Mouse (Mus musculus) heart, embryonic 11.5 days (tissue): ENCODE results near the gene BC117090. TPM values are rescaled to one million over a fixed set of nuclear protein-coding genes. Genes with fewer than 3 reads are reported as not detected.
"Not testable (repeated sequence)": the region's sequence is repeated elsewhere in the genome, so short reads cannot be mapped to it uniquely, and the experiment has no call there.

Source experiments
- ATAC-seq: fragments of 200-750 bp; cut with Nextera tagmentation; replicated peaks from 2 replicates; pipeline ENCODE4 v1.8.0; 2017; ENCODE audit warnings: moderate library complexity; ENCODE audit not compliant: insufficient number of reproducible peaks, low FRiP score, low TSS enrichment
- H3K27ac ChIP-seq: fragments of 300-500 bp; sonication (generic); 2 replicates; pipeline ENCODE4 v1.5.1; 2014; ENCODE audit warnings: mild to moderate bottlenecking, low read depth, low read length
- H3K27me3 ChIP-seq: fragments of 300-500 bp; sonication (generic); 2 replicates; pipeline ENCODE4 v1.6.1; 2014; ENCODE audit warnings: mild to moderate bottlenecking, low read length, mixed read lengths; ENCODE audit not compliant: control insufficient read depth, insufficient read depth
- H3K36me3 ChIP-seq: fragments of 300-500 bp; sonication (generic); 2 replicates; pipeline ENCODE4 v1.6.1; 2014; ENCODE audit warnings: mild to moderate bottlenecking, low read length, moderate library complexity, mixed read lengths; ENCODE audit not compliant: control insufficient read depth, insufficient read depth
- H3K4me1 ChIP-seq: fragments of 300-500 bp; sonication (generic); 2 replicates; pipeline ENCODE4 v1.6.1; 2014; ENCODE audit warnings: low read length; ENCODE audit not compliant: control insufficient read depth, insufficient read depth
- H3K4me2 ChIP-seq: fragments of 300-500 bp; sonication (generic); 2 replicates; pipeline ENCODE4 v1.6.1; 2014; ENCODE audit warnings: mild to moderate bottlenecking, moderate library complexity
- H3K4me3 ChIP-seq: fragments of 300-500 bp; sonication (generic); 2 replicates; pipeline ENCODE4 v1.5.1; 2014; ENCODE audit warnings: low read depth, low read length
- H3K9ac ChIP-seq: fragments of 300-500 bp; sonication (generic); 2 replicates; pipeline ENCODE4 v1.6.1; 2014; ENCODE audit warnings: mild to moderate bottlenecking, low read depth, low read length, moderate library complexity
- H3K9me3 ChIP-seq: fragments of 300-500 bp; sonication (generic); replicated peaks from 2 replicates; pipeline ENCODE4 v1.6.1; 2016; ENCODE audit warnings: low read length; ENCODE audit not compliant: control insufficient read depth
- WGBS: fragments of 180-500 bp; shearing (Covaris S2); extraction: QIAGEN DNeasy Blood & Tissue Kit; methylation state at CpG from one replicate; pipeline ENCODE4 v1.1.7; 2014; ENCODE audit not compliant: insufficient replicate concordance; 5-methylcytosine and 5-hydroxymethylcytosine counted together
- polyA plus RNA-seq: library from polyadenylated mRNA; unstranded; fragments of >200 nt; fragmentation: Nextera tagmentation; extraction: Ambion mirVana; gene quantifications from 2 replicates; pipeline ENCODE4 v1.2.1, GENCODE M21; 2014

BC117090 gene
- not detected in 2 replicates for polyA plus RNA-seq

DNA sequence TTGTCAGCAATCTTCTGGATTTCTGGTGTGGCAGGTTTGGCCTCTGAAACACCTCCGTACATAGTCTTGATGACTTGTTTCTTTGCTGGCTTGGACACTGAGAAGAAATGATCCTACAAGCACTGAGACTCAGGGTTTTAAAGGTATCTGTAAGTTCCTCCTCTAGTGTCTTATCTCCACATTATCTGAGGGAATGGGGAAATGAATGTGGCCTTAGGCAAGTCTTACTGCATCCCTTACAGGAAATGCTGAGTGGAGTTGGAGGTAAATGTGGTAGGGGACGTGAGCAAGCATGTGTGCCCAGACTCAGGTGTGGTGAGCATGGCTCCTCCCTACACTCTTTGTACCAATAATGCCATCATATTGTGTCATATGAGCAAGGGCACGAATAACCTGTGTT lies at the start of gene BC117090:
Gene BC117090 (minus strand): TSS at position 101 of the 400 bp plus-strand sequence.
- Histone ChIP-seq H3K36me3 (no peaks in the 10 kb centered on the region), H3K4me2 (no peak within 1 kb of the TSS), H3K9me3 (no peaks in the 10 kb centered on the region), H3K27me3 (no peaks in the 10 kb centered on the region), H3K4me1 (no peaks in the 10 kb centered on the region), H3K27ac (no peak within 1 kb of the TSS), H3K9ac (no peak within 1 kb of the TSS), H3K4me3 (no peak within 1 kb of the TSS)
- ATAC-seq = no peak
- WGBS = 66% methylated on average over 3 of the region's 3 CpGs

DNA sequence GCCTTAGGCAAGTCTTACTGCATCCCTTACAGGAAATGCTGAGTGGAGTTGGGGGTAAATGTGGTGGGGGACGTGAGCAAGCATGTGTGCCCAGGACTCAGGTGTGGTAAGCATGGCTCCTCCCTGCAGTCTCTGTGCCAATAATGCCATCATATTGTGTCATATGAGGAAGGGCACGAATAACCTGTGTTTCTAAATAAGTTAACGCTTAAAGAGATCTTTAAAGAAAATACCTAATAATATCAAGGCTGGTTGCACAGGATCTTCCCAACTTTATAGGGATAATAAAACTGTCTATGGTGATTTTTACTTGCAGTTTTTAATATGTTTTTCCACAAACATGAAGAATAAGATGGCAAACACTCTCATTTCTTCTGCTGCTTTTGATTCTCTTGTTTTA lies 33.5 kb upstream of the BC117090 start, which contains the start of gene BC100530:
Gene BC100530 (minus strand): TSS at position 101 of the 400 bp plus-strand sequence.
- H3K27me3 ChIP-seq, H3K4me3 ChIP-seq, H3K36me3 ChIP-seq, H3K9ac ChIP-seq, H3K27ac ChIP-seq, ATAC-seq, H3K9me3 ChIP-seq, H3K4me1 ChIP-seq, H3K4me2 ChIP-seq: not testable (repeated sequence)
- 69% methylated on average over 3 of the region's 3 CpGs for WGBS

- ATAC-seq = no peak
- H3K4me2 ChIP-seq = no peak overlapping the region
- H3K27me3 ChIP-seq = no peaks in the 10 kb centered on the region
- H3K27ac ChIP-seq = no peak overlapping the region
- H3K36me3 ChIP-seq = no peaks in the 10 kb centered on the region
- no peak overlapping the region for H3K4me3 ChIP-seq
- H3K9ac ChIP-seq = no peak overlapping the region
- H3K4me1 ChIP-seq = no peaks in the 10 kb centered on the region
- no peaks in the 10 kb centered on the region for H3K9me3 ChIP-seq
- 71% methylated on average over 2 of the region's 2 CpGs for WGBS
These were observed 3.0 kb upstream of the BC117090 start for GRCm38 (mm10) chr16:36337171-36337570.

- no peaks in the 10 kb centered on the region for H3K4me1 ChIP-seq
- H3K27ac ChIP-seq = no peak overlapping the region
- H3K9me3 ChIP-seq = no peaks in the 10 kb centered on the region
- H3K9ac ChIP-seq = no peak overlapping the region
- no peak for ATAC-seq
- no peaks in the 10 kb centered on the region for H3K36me3 ChIP-seq
- no peak overlapping the region for H3K4me2 ChIP-seq
- no peaks in the 10 kb centered on the region for H3K27me3 ChIP-seq
- no peak overlapping the region for H3K4me3 ChIP-seq
These were observed 14.8 kb downstream of the BC117090 start for GRCm38 (mm10) chr16:36319286-36319685.

DNA sequence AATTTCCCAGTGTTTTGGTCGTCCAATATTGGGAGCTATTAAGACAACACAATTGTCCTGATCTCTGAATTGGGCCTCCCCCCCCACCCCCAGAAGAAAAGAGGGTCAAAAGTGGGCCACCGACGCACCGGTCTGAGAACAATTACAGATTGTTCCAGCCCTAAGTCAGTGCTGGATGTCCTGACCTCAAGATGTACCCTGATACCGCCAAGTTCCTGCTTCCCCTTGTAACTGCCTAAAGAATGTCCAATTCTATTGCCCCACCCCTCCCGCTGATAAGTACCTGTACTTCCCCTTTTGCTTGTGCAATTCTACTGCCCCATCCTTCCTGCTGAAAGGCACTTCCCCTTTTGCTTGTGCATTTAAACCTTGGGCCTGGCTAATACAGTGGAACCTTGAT lies 18.0 kb downstream of the BC117090 start:
- H3K9ac ChIP-seq, ATAC-seq, H3K27me3 ChIP-seq, H3K4me3 ChIP-seq, H3K27ac ChIP-seq, H3K36me3 ChIP-seq, H3K4me1 ChIP-seq, H3K9me3 ChIP-seq, H3K4me2 ChIP-seq: not testable (repeated sequence)
- WGBS = 80% methylated on average over 6 of the region's 6 CpGs

DNA sequence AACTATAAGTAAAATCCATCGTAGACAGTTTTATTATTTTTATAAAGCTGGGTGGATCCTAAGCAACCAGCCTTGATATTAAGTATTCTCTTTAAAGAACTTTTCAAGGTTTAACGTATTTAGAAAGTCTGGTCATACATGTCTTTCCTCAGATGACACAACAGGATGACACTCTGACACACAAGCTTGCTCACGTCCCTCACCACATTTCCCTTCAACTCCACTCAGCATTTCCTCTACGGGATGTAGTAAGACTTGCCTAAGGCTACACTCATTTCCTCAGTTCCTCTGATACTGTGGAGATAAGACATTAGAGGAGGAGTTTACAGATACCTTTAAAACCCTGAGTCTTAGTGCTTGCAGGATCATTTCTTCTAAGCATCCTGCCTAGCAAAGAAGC lies 26.5 kb downstream of the BC117090 start:
- Histone ChIP-seq H3K9me3 (no peaks in the 10 kb centered on the region), H3K4me1 (no peaks in the 10 kb centered on the region), H3K4me3 (no peak overlapping the region), H3K9ac (no peak overlapping the region), H3K4me2 (no peak overlapping the region), H3K27me3 (no peaks in the 10 kb centered on the region), H3K27ac (no peak overlapping the region), H3K36me3 (no peaks in the 10 kb centered on the region)
- no peak for ATAC-seq
- WGBS = 59% methylated on average over 4 of the region's 4 CpGs

- no peak overlapping the region for H3K9ac ChIP-seq
- no peak overlapping the region for H3K4me3 ChIP-seq
- H3K36me3 ChIP-seq = no peaks in the 10 kb centered on the region
- H3K27ac ChIP-seq = no peak overlapping the region
- no peaks in the 10 kb centered on the region for H3K27me3 ChIP-seq
- H3K4me1 ChIP-seq = no peaks in the 10 kb centered on the region
- H3K9me3 ChIP-seq = no peaks in the 10 kb centered on the region
- no peak overlapping the region for H3K4me2 ChIP-seq
- WGBS = 72% methylated on average over 4 of the region's 4 CpGs
- ATAC-seq = no peak
These were observed 45.0 kb downstream of the BC117090 start for GRCm38 (mm10) chr16:36289140-36289539.

DNA sequence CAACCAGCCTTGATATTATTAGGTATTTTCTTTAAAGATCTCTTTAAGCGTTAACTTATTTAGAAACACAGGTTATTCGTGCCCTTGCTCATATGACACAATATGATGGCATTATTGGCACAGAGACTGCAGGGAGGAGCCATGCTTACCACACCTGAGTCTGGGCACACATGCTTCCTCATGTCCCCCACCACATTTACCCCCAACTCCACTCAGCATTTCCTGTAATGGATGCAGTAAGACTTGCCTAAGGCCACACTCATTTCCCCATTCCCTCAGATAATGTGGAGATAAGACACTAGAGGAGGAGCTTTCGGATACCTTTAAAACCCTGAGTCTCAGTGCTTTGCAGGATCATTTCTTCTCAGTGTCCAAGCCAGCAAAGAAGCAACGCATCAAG lies 57.3 kb downstream of the BC117090 start, which contains the start of gene Stfa1:
Gene Stfa1 (plus strand): TSS at position 156 of the 400 bp plus-strand sequence.
- not testable (repeated sequence) for ATAC-seq, H3K9me3 ChIP-seq, H3K36me3 ChIP-seq, H3K9ac ChIP-seq, H3K27ac ChIP-seq, H3K4me3 ChIP-seq, H3K4me2 ChIP-seq, H3K27me3 ChIP-seq, H3K4me1 ChIP-seq
- 75% methylated on average over 4 of the region's 4 CpGs for WGBS
